Mouse (Mus musculus) liver, adult 2 months (tissue): Measurements from ENCODE around the gene Gm7534. TPM values are rescaled to one million over a fixed set of nuclear protein-coding genes. Genes with fewer than 3 reads are reported as not detected.
"Not testable (repeated sequence)": the region's sequence is repeated elsewhere in the genome, so short reads cannot be mapped to it uniquely, and the experiment has no call there.

ENCODE experiments used
- DNase-seq: peaks from one replicate; pipeline ENCODE4 v3.0.0-alpha.2; 2011; ENCODE audit warnings: low read depth, low spot score; ENCODE audit errors: extremely low read depth
- H3K27ac ChIP-seq: fragments of 200-500 bp; replicated peaks from 2 replicates; pipeline ENCODE4 v1.5.1; 2012; ENCODE audit warnings: low read depth, mild to moderate bottlenecking, control low read depth, inconsistent platforms, low read length; ENCODE audit not compliant: insufficient read depth
- H3K27me3 ChIP-seq: fragments of 200-500 bp; 2 replicates; pipeline ENCODE4 v1.6.1; 2012; ENCODE audit warnings: mild to moderate bottlenecking, moderate library complexity, low read length, inconsistent platforms; ENCODE audit not compliant: control insufficient read depth, insufficient read depth
- H3K36me3 ChIP-seq: fragments of 200-500 bp; 2 replicates; pipeline ENCODE4 v1.6.1; 2012; ENCODE audit warnings: low read length, inconsistent platforms; ENCODE audit not compliant: control insufficient read depth, insufficient read depth
- H3K4me1 ChIP-seq: fragments of 200-500 bp; 2 replicates; pipeline ENCODE4 v1.6.1; 2011; ENCODE audit warnings: low read length; ENCODE audit not compliant: control insufficient read depth, insufficient read depth
- H3K4me3 ChIP-seq: fragments of 200-500 bp; 2 replicates; pipeline ENCODE4 v1.5.1; 2011; ENCODE audit warnings: low read depth, mild to moderate bottlenecking, control low read depth, low read length, moderate library complexity; ENCODE audit not compliant: insufficient read depth
- H3K79me2 ChIP-seq: fragments of 200-500 bp; 2 replicates; pipeline ENCODE4 v1.6.1; 2012; ENCODE audit warnings: inconsistent platforms, mild to moderate bottlenecking, low read length, moderate library complexity; ENCODE audit not compliant: control insufficient read depth, insufficient read depth
- H3K9ac ChIP-seq: fragments of 200-500 bp; 2 replicates; pipeline ENCODE4 v1.6.1; 2012; ENCODE audit warnings: low read depth, mild to moderate bottlenecking, control low read depth, inconsistent platforms, low read length
- CTCF ChIP-seq: fragments of 200-500 bp; IDR thresholded peaks from 2 replicates; pipeline ENCODE4 v1.5.1; 2011; ENCODE audit warnings: low read depth, low read length, control low read depth
- POLR2A ChIP-seq: fragments of 200-500 bp; IDR thresholded peaks from 2 replicates; pipeline ENCODE4 v1.6.1; 2011; ENCODE audit warnings: low read length, control low read depth; ENCODE audit not compliant: insufficient read depth; ENCODE audit errors: extremely low read depth
- WGBS: fragments of 180-500 bp; shearing (Covaris S2); methylation state at CpG from one replicate; pipeline ENCODE4 v1.1.7; 2018; 5-methylcytosine and 5-hydroxymethylcytosine counted together
- polyA plus RNA-seq: library from polyadenylated mRNA; depleted of rRNA; stranded (reverse); fragments of >200 nt; gene quantifications from 2 replicates; pipeline ENCODE4 v1.2.3, GENCODE M21; 2012
- total RNA-seq: library from RNA; depleted of rRNA; stranded (reverse); fragments of >200 nt; gene quantifications from 2 replicates; pipeline ENCODE4 v1.2.3, GENCODE M21; 2014

Gene Gm7534
- total and polyA plus RNA-seq, 2 experiments = not detected

DNA sequence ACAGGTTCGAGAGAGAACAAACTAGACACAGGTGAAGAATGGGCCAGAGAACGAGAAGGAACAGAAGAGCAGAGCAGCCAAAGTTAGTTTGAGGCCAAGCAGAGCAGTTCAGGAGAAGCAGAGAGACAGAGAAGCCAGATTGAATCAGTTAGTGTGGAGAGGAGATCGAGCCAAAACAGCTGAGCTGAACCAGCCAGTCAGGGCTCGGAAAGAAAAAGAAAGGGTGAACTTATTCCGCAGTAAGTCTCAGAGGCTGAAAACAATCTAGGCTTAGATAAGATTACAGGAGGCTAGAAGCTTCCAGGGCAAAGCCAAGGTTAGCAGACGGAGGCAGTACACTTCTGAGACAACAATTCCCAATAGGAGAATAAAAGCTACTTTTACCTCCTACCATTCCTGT, 37.8 kb downstream of the Gm7534 start:
- DNase-seq = peak; percentile 74
- Histone ChIP-seq H3K79me2 (peaks cover 4% of the 10 kb centered on the region; the same call in 1 of the 2 replicates), H3K27me3 (no peaks in the 10 kb centered on the region), H3K9ac (peak overlapping the region; percentile 15; the same call in 1 of the 2 replicates), H3K27ac (peak overlapping the region; percentile 37), H3K36me3 (peaks cover 17% of the 10 kb centered on the region), H3K4me1 (peaks cover 2% of the 10 kb centered on the region; the same call in 1 of the 2 replicates), H3K4me3 (no peak overlapping the region)
- TF ChIP-seq POLR2A = no peak
- TF ChIP-seq CTCF = no peak
- WGBS = 8% methylated on average over 6 of the region's 6 CpGs

DNA sequence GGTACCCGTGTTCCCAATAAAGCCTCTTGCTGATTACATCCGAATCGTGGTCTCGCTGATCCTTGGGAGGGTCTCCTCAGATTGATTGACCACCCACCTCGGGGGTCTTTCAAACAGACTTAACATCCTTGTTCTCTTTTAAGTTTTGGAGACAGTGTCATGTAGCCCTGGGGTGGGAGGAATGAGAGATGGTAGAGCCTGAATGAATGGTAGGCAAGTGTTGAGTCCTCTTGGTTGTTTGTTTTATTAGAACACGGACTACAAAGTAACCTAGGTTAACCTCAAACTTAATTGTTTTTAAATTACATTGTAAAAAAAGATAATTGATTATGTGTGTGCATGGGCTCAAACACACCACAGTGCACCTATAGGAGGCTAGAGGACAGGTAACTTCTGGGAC, 38.2 kb downstream of the Gm7534 start:
- H3K79me2 ChIP-seq = peaks cover 4% of the 10 kb centered on the region; the same call in 1 of the 2 replicates
- no peak for DNase-seq
- TF ChIP-seq POLR2A (no peak), CTCF (no peak)
- peak overlapping the region; percentile 37 for H3K27ac ChIP-seq
- H3K27me3 ChIP-seq = no peaks in the 10 kb centered on the region
- H3K4me1 ChIP-seq = peaks cover 2% of the 10 kb centered on the region; the same call in 1 of the 2 replicates
- peak overlapping the region; percentile 38; the same call in 1 of the 2 replicates for H3K4me3 ChIP-seq
- peak overlapping the region; percentile 30; the same call in 1 of the 2 replicates for H3K9ac ChIP-seq
- 64% methylated on average over 5 of the region's 6 CpGs for WGBS
- H3K36me3 ChIP-seq = peaks cover 17% of the 10 kb centered on the region

DNA sequence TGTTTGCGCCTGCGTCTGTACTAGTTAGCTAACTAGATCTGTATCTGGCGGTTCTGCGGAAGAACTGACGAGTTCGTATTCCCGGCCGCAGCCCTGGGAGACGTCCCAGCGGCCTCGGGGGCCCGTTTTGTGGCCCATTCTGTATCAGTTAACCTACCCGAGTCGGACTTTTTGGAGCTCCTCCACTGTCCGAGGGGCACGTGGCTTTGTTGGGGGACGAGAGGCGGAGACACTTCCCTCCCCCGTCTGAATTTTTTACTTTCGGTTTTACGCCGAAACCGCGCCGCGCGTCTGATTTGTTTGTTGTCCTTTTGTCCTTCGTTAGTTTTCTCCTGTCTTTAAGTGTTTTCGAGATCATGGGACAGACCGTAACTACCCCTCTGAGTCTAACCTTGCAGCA, 42.7 kb downstream of the Gm7534 start:
- not testable (repeated sequence) for H3K27me3 ChIP-seq, H3K36me3 ChIP-seq, H3K79me2 ChIP-seq
- H3K27ac ChIP-seq = peak overlapping the region; percentile 45
- peak; percentile 68 for DNase-seq
- peak overlapping the region; percentile 27 for H3K9ac ChIP-seq
- peak overlapping the region; percentile 57 for H3K4me3 ChIP-seq
- 0 out of 2 replicates have a peak, but pooled peaks have one; percentile 34 for TF ChIP-seq POLR2A
- 4% methylated on average over 30 of the region's 30 CpGs for WGBS
- peaks cover 15% of the 10 kb centered on the region for H3K4me1 ChIP-seq

DNA sequence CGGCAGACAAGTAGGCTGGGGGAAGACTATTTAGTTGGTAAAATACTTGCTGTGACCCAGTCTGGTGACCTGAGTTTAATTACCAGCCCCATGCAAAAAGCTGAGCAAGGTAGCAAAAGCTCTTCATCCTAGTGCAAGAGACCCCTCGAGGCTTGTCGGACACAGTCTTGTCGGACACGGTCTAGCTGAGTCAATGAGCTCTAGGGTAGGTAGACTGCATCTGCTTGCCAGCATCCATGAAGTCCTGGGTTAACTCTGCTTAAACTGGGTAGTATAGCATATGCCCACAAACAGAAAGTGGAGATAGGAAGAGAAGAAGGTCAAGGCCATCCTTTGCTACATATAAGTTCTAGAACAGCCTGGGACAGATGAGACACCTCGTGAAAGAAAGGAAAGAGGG, 44.0 kb downstream of the Gm7534 start:
- no peaks in the 10 kb centered on the region; the same call in 1 of the 2 replicates for H3K36me3 ChIP-seq
- H3K27ac ChIP-seq = peak overlapping the region; percentile 72
- peaks cover 15% of the 10 kb centered on the region for H3K4me1 ChIP-seq
- TF ChIP-seq CTCF = no peak
- no peak for TF ChIP-seq POLR2A
- H3K79me2 ChIP-seq = peaks cover 4% of the 10 kb centered on the region; the same call in 1 of the 2 replicates
- DNase-seq = no peak
- no peak overlapping the region for H3K4me3 ChIP-seq
- no peaks in the 10 kb centered on the region for H3K27me3 ChIP-seq
- H3K9ac ChIP-seq = 0 out of 2 replicates have a peak overlapping the region, but pooled peaks have one; percentile 21
- WGBS = 81% methylated on average over 6 of the region's 6 CpGs

DNA sequence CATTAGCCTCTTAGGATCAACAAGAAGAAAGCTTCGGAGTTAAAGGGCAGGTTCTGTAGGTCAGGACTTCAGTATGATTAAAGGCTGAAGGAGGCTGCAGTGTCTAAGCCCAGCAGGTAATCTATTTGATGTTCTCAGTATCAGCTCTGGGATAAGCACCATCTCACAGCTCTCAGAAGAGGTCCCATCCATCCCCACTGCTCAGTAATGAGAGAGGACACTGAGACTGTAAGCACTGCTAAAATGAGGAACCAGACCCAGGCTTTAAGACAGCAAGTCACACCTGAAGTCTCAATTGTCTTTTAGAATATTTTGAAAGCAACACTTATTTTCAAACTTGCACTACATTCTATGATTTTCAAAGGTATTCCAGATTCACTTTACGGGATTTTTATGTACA, 45.2 kb downstream of the Gm7534 start:
- Histone ChIP-seq H3K4me1 (peaks cover 17% of the 10 kb centered on the region), H3K9ac (no peak overlapping the region), H3K79me2 (peaks cover 10% of the 10 kb centered on the region; the same call in 1 of the 2 replicates), H3K36me3 (peaks cover 3% of the 10 kb centered on the region), H3K27me3 (no peaks in the 10 kb centered on the region), H3K27ac (no peak overlapping the region), H3K4me3 (no peak overlapping the region)
- DNase-seq = no peak
- TF ChIP-seq CTCF = no peak
- TF ChIP-seq POLR2A = no peak
- 96% methylated on average over 2 of the region's 2 CpGs for WGBS

DNA sequence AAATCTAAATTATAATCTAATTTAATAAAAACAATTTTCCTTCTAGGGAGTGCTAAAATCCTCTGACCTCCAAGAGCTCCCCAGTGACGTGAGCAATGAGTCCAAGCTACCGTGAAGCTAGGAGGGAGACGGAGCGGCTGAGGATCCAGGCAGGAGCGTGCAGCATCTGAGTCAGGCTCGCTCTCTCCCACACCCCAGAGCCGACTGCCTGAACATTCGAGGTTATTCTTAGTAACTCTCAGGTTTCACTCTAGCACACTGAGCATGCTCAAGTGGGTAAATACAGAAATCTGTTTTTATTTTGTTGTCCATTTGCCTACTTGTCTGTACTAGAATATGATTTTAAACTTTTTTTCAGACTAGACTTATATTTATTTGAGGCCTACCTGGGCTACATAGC, 46.1 kb downstream of the Gm7534 start:
- H3K4me1 ChIP-seq = peaks cover 21% of the 10 kb centered on the region
- peaks cover 10% of the 10 kb centered on the region; the same call in 1 of the 2 replicates for H3K79me2 ChIP-seq
- no peaks in the 10 kb centered on the region for H3K27me3 ChIP-seq
- H3K4me3 ChIP-seq = no peak overlapping the region
- DNase-seq = no peak
- no peak overlapping the region for H3K27ac ChIP-seq
- peaks cover 7% of the 10 kb centered on the region for H3K36me3 ChIP-seq
- no peak overlapping the region for H3K9ac ChIP-seq
- no peak for TF ChIP-seq POLR2A
- 73% methylated on average over 8 of the region's 8 CpGs for WGBS
